Mouse (Mus musculus) brain, embryonic 14.5 days (tissue): ENCODE results near the gene Ovca2. TPM values are rescaled to one million over a fixed set of nuclear protein-coding genes. Genes with fewer than 3 reads are reported as not detected.

Experiments used
- DNase-seq: peaks from one replicate; pipeline ENCODE4 v3.0.0-alpha.2; 2011; ENCODE audit warnings: low read depth
- CTCF ChIP-seq: fragments of 200-500 bp; IDR thresholded peaks from 2 replicates; pipeline ENCODE4 v1.5.1; 2012; ENCODE audit warnings: inconsistent platforms, mild to moderate bottlenecking, moderate library complexity, borderline replicate concordance; ENCODE audit not compliant: insufficient read depth, insufficient read length; ENCODE audit errors: extremely low read depth
- POLR2A ChIP-seq: fragments of 200-500 bp; IDR thresholded peaks from 2 replicates; pipeline ENCODE4 v1.6.1; 2012; ENCODE audit warnings: mild to moderate bottlenecking, inconsistent platforms, borderline replicate concordance; ENCODE audit not compliant: poor library complexity, insufficient read depth, insufficient read length, severe bottlenecking; ENCODE audit errors: extremely low read depth
- polyA plus RNA-seq: library from polyadenylated mRNA; depleted of rRNA; stranded (reverse); fragments of >200 nt; gene quantifications from 2 replicates; pipeline ENCODE4 v1.2.3, GENCODE M21; 2012

Ovca2 gene
- polyA plus RNA-seq, 1 experiment = 20.0 TPM

DNA sequence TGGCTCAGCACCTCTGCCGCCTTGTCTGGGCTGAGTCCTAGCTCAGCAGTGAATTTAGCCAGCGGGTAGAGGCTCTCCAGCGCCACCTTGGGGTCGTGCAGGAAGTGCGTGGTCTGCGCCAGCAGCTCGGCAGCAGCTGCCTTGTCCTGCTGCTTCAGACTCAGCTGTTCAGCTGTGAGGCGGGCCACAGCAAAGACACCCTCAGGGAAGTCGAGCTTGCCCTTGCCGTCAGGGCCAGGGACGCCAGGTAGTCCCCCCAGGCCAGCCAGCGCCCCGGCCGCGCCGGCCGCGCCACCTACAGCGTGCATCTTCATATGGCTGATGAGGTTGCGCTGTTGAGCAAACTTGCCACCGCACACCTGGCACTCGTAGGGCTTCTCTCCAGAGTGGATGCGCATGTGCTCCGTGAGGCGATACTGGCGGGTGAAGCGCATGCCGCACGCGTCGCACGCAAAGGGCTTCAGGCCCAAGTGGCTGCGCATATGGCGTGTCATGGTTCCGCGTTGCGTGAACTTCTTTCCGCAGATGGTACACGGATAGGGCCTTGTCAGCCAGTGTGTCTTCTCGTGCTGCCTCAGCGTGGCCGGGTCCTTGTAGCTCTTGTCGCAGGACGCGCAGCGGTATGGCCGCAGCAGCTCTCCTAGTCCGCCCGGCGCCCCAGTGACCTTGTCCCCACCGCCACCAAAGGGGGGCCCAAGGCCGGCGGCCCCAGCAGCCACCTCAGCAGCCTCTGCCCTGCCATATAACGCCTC, 13.0 kb downstream of the Ovca2 start:
- peak; percentile 50 for DNase-seq

DNA sequence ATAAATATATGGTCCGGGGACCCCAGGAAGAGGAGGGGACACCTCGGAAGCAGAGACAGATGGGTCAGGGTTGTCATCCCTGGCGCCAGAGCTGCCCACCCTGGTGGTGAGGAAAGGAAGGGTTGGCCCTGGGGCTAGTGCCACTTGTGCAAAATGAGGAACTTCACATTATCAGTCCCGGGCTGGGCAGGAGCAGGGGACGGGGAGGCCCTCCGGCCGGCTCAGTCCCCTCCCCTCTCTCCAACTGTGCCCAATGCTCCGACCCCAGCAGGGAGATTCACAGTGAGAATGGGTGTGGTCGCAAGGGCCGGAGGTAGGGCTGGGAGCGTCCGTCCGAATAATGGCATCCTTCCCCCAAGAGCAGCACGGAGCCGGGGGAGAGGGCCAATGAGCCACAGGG, 13.9 kb downstream of the Ovca2 start:
- TF ChIP-seq POLR2A (no peak), CTCF (no peak)
- DNase-seq = no peak

More for the DNA sequence above, 13.0 kb downstream of the Ovca2 start:
- no peak for TF ChIP-seq POLR2A
- peak; percentile 66 for TF ChIP-seq CTCF

DNA sequence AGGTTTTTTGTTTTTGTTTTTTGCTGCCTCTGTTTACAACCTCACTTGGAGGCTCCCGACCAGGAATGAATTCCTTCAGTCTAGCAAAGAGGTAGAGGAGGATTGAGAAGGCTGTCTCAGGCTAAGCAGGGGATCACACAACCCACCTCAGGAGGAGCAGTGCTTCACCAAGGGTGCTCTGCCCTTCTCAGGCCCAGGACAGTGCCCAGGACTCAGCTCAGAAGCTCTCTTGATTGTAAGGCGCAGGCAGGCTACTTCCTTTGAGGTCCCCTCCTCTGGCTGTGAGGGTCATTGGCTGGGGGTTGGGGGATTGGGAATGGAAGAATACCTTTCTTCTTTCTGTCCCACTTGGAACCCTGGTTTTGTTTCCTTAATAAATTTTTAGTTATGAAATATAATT, 14.6 kb downstream of the Ovca2 start:
- TF ChIP-seq POLR2A (no peak), CTCF (no peak)
- DNase-seq = no peak

DNA sequence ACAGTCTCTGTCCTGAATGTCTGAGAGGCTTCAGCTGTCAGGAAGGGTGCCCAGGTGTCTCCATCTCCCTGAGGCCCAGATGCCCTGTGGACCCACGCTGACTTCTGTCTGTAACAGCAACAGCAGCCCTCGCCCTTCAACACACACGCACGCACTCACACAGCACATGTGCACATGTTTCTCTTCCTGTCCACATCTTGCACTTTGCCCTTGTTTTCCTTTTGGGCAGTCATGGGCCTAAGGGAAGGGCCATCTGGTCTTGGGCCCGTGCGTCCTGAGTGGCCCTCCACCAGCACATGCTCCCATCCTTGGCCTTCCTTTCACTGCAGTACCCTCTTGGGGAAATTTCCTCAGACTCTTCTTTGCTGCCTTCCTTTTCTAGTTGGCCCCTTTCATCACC, 15.3 kb downstream of the Ovca2 start:
- no peak for DNase-seq
- no peak for TF ChIP-seq POLR2A
- no peak for TF ChIP-seq CTCF

DNA sequence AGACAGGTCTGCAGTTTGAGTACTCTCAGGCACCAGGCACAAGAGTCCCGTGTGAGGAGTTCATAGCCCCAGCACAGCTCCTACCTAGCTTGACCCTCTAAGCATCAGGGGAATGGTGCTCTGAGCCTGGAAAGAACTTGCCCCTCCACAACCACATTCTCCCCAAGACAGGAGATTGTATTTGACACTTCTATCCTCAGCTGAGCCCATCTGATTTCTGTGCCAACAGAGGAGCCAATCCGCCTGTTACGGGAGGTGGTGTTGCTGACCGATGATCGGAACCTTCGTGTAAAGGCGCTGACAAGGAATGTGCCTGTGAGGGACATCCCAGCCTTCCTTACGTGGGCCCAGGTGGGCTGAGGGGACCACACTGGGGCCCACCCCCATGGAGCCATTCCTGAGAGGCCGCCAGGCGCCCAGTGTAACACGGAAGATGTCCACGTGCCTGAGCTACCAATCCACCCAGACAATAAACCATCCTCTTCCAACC, 16.0 kb downstream of the Ovca2 start:
- TF ChIP-seq POLR2A (no peak), CTCF (no peak)
- no peak for DNase-seq

DNA sequence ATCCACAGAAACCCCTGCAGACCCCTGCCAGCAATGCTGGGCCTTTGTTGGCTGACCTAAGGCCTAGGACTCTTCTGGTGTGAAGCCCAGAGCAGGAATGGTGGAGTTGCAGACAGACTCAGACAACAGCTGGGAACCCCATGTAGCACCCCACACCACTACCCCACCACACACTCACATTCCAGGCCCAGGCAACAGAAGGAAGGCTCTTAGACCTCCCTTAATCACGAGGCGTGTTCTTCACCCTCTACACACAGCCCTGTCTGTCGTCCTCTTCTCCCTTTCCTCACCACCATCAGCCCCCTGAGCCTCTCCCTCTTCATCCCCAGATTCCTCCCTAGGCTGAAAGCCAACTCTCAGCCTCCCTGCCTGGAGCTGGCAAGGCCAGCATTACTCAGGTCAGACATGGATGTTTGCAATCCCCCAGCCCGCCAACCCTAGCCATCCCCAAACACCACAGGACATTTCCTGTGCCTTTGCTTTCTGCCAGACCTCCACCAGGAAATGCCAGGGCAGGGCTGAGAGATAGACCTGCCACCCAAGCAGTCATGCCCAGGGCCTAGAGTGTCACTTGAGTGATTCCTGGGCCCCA, 17.1 kb downstream of the Ovca2 start:
- no peak for DNase-seq
- no peak for TF ChIP-seq CTCF
- no peak for TF ChIP-seq POLR2A

DNA sequence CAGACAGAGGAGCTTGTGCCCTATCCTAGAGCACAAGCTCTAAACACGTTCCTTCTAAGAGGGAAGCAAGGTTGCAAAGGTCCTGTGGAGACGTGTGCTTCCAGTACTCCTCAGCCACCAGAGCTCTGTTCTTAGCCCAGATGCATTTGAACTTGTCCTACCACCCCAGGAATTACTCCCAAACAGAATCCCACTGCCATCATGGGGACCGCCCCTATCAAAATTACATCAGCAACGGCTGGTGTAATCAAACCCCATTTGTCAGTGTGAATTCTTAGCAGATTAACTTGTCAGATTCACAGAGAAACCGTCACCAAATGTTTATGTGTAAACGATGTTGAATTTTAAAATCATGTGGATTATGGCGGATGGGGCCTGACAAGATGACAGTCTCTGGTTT, 17.7 kb downstream of the Ovca2 start:
- peak; percentile 14 for DNase-seq
- no peak for TF ChIP-seq CTCF
- TF ChIP-seq POLR2A = no peak

DNA sequence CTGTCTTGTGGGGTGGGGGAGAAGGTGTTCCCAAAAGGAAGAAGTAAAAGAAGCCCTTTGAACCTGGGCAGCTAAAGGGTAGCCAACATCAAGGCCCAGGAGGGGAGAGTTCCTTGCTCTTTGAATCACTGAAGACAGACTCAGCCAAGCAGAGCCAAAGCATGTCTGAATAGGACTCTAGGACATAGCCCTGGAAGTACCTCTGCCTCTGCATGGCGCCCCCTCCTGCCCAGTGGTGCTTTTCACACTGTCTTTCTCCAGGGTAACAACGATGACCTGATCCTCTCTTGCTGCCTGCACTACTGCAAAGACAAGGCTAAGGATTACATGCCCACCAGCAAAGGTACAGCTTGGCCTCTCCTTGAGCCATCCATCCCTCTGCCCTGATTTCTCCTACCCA, 19.1 kb downstream of the Ovca2 start:
- TF ChIP-seq POLR2A (no peak), CTCF (peak; percentile 33; the same call in 1 of the 2 replicates)
- no peak for DNase-seq

DNA sequence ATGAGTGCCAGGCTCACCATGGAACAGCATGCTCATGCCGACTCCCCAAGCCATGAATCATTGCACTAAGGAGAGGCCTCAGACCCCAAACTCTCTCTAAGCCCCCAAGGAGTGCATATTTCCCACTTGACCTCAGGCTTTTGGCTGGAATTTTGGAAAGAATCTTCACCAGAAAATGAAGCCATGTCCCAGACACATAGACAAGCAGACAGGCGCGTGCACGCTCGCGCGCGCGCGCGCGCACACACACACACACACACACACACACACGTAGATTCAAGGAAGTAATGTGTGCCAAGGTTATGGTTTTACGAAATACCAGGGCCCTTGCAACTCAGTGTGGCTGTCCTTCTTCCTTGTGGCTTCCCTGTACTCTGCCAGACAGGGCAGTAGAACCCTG, 20.2 kb downstream of the Ovca2 start:
- no peak for DNase-seq
- TF ChIP-seq CTCF = no peak
- no peak for TF ChIP-seq POLR2A

DNA sequence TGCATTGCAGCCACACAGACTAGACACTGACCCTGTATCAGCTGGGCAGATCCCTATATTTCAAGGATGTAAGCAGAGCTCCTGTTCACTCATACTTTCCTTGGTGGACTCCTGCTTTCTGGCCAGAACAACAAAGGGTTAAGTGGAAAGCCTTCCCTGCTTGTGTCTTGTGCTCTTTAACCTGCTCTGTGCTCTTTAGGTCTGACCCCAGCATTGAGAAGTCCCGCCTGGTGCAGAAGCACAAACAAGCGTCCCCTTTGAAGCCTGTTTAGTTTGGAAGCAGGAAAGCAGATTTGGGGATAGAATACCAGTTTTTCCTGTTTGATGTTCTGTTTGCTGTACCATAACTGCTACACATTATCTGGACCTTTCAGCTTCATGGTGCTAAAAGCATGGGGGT, 20.7 kb downstream of the Ovca2 start:
- no peak for TF ChIP-seq CTCF
- peak; percentile 14 for DNase-seq

DNA sequence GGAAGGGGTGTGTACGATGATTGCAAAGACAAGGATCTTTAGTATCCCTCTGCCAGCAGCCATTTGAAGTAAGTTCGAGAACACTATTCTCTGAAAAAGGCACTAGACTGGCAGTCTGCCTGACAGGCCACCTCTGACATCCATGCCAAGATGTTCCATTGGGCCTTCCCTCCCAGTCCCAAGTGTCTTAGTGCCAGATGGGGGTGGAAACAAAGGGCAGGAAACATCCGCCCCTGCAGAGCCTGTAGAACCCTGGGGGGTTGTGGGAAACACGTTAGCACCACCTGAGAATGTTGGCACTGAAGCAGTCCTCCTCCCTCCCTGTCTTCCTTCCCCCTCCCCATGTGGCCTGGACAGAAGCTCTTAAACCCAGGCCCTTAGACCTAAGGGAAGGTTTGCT, 21.6 kb downstream of the Ovca2 start:
- TF ChIP-seq CTCF (no peak), POLR2A (no peak)
- DNase-seq = peak; percentile 12

DNA sequence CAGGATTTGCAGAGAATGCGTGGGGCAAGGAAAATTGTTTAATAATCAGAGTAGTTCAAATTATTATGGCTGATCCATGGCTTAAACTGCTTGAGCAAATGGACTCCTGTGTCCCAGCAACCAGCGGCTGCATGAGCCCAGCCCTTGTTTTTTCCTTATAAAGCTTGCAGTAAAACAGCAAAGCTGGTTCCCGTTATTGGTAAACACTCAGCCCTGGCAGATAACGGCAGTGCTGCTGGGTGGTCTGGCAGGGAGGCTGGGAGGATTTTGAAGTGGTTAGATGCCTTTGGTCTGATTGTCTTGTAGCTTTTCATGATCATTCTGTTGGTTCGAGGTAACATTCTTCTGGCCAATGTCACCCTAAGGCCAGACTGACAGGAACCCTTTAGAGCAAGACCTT, 22.2 kb downstream of the Ovca2 start:
- TF ChIP-seq CTCF (no peak), POLR2A (no peak)
- DNase-seq = no peak
